Mouse (Mus musculus) adrenal gland, postnatal 4 days (tissue): ENCODE measurements around the gene Msn. TPM values are rescaled to one million over a fixed set of nuclear protein-coding genes. Genes with fewer than 3 reads are reported as not detected.

Experiments used
- DNase-seq, 2 experiments: peaks; one replicate each; pipeline ENCODE4 v3.0.0; 2021 to 2022; ENCODE audit warnings: low spot score in 2 of 2, mixed read lengths in 2 of 2
- long read RNA-seq, 2 experiments: library from polyadenylated mRNA; stranded (forward); transcript quantifications; one replicate each; pipeline ENCODE4 v2.0.0; 2021
- total RNA-seq, 2 experiments: library from RNA; stranded (reverse); gene quantifications; 2 replicates each; pipeline ENCODE4 v1.2.3; 2021

Msn gene
- total RNA-seq = 100 to 1,000 TPM; 154 TPM
- long read RNA-seq, experiment 1, transcript Msn-201 (13 exons, 3,842 nt) = major isoform, 31 of 38 reads
- long read RNA-seq, experiment 1, partial matches to known transcripts = 2 of 38 reads
- long read RNA-seq, experiment 1, other reads (novel, unspliced or antisense) = 4 of 38 reads
- long read RNA-seq, experiment 2, transcript Msn-201 (13 exons, 3,842 nt) = major isoform, 106 of 138 reads
- long read RNA-seq, experiment 2, partial matches to known transcripts = 24 of 138 reads
- long read RNA-seq, experiment 2, other reads (novel, unspliced or antisense) = 5 of 138 reads

- peak; percentile 13 to 30 for DNase-seq
These were observed at the start of gene Msn for GRCm38 (mm10) chrX:96095509-96096499. Gene Msn (plus strand): TSS chrX:96096042.

GRCm38 (mm10) chrX:96052798-96053197, 43.0 kb upstream of the Msn start:
- no peak for DNase-seq

GRCm38 (mm10) chrX:96077747-96078146, 18.1 kb upstream of the Msn start:
- DNase-seq = no peak

GRCm38 (mm10) chrX:96086259-96086658, 9.6 kb upstream of the Msn start:
- no peak for DNase-seq

GRCm38 (mm10) chrX:96096513-96097210, 820 bp downstream of the Msn start:
- DNase-seq = peak in 1 of 2 experiments; percentile 4

GRCm38 (mm10) chrX:96097491-96097970, 1.7 kb downstream of the Msn start:
- no peak for DNase-seq

GRCm38 (mm10) chrX:96099003-96099402, 3.2 kb downstream of the Msn start:
- no peak for DNase-seq

- no peak for DNase-seq
These were observed 11.8 kb downstream of the Msn start for GRCm38 (mm10) chrX:96107427-96108291.

GRCm38 (mm10) chrX:96113106-96113634, 17.3 kb downstream of the Msn start:
- DNase-seq = no peak

- DNase-seq = no peak
These were observed 19.7 kb downstream of the Msn start for GRCm38 (mm10) chrX:96115501-96115900.

GRCm38 (mm10) chrX:96117366-96117765, 21.5 kb downstream of the Msn start:
- no peak for DNase-seq

GRCm38 (mm10) chrX:96119997-96120396, 24.2 kb downstream of the Msn start:
- DNase-seq = no peak

- DNase-seq = no peak
These were observed 26.1 kb downstream of the Msn start for GRCm38 (mm10) chrX:96121912-96122311.

- no peak for DNase-seq
These were observed 31.0 kb downstream of the Msn start for GRCm38 (mm10) chrX:96126803-96127202.

GRCm38 (mm10) chrX:96130139-96130538, 34.3 kb downstream of the Msn start:
- DNase-seq = no peak

GRCm38 (mm10) chrX:96130663-96131062, 34.8 kb downstream of the Msn start:
- no peak for DNase-seq

GRCm38 (mm10) chrX:96133260-96133659, 37.4 kb downstream of the Msn start:
- no peak for DNase-seq

- DNase-seq = no peak
These were observed 38.4 kb downstream of the Msn start for GRCm38 (mm10) chrX:96134243-96134661.

GRCm38 (mm10) chrX:96134840-96135580, 39.2 kb downstream of the Msn start:
- DNase-seq = no peak
